Mouse (Mus musculus): ENCODE results near the gene Me3.
"Not testable (repeated sequence)": the region's sequence is repeated elsewhere in the genome, so short reads cannot be mapped to it uniquely, and the experiment has no call there.

Gene Me3

GRCm38 (mm10) chr7:89727615-89728014 is 95.4 kb downstream of the Me3 start:
- intact Hi-C loops (cut with DNase I): no loop called here

GRCm38 (mm10) chr7:89728393-89728792 is 96.2 kb downstream of the Me3 start:
- intact Hi-C loops (cut with DNase I): no loop called here

DNA sequence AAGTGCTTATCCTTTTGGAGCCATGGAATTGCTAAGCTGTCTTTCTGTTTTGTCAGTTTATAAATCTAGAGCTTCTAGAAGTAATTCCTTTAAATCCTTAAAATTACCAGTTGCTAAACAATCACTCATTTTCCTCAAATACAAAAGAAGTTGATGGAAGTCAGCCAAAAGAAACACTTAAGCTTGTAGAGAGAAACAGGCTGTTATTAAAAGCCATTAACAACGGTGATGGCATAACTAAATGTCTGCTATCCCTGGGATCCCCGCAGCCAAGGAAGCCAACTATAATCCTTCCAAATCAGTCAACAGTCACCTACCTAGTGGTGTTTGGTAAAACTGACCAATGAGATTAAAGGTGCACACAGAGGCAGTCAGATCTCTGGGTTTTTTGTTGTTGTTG is 98.3 kb downstream of the Me3 start:
- intact Hi-C loops (cut with DNase I): no loop called here

DNA sequence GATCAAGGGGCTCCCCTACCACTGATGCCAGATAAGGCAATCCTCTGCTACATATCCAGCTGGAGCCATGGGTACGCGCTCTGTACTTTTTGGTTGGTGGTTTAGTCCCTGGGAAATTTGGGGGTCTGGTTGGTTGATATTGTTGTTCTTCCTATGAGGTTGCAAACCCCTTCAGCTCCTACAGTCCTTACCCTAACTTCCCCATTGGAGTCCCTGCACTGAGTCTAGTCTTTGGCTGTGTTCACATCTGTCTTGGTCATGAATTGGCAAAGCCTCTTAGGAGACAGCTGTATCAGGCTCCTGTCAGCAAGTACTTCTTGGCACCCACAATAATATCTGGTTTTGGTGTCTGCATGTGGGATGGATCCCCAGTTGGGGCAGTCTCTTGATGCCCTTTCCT is 98.9 kb downstream of the Me3 start:
- intact Hi-C loops (cut with DNase I): not testable (repeated sequence)

DNA sequence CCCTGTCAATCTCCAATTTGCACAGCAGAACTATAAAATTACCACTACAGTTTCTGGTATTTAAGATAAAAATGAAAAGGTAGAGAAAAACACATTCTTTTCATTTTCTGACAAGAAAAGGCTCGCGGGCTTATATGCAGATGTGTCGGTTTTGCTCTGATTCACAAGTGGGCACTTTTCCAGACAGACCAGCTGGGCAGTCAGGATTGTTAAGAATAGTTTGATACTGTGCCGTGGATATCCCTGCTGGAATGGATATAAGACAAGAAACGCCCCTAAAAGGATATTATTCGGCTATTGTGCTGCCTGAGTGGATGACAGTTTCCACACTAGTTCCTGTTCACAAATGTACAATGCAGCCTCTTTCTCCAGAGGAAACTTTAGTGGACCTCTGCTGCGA is 116.2 kb downstream of the Me3 start:
- intact Hi-C loops (cut with DNase I): no loop called here

GRCm38 (mm10) chr7:89749183-89749582 is 117.0 kb downstream of the Me3 start:
- intact Hi-C loops (cut with DNase I): no loop called here

- intact Hi-C loops (cut with DNase I): no loop called here
Measured at GRCm38 (mm10) chr7:89766678-89767508, 134.7 kb downstream of the Me3 start.

- intact Hi-C loops (cut with DNase I): no loop called here
Measured at GRCm38 (mm10) chr7:89769106-89769896, 137.1 kb downstream of the Me3 start.

DNA sequence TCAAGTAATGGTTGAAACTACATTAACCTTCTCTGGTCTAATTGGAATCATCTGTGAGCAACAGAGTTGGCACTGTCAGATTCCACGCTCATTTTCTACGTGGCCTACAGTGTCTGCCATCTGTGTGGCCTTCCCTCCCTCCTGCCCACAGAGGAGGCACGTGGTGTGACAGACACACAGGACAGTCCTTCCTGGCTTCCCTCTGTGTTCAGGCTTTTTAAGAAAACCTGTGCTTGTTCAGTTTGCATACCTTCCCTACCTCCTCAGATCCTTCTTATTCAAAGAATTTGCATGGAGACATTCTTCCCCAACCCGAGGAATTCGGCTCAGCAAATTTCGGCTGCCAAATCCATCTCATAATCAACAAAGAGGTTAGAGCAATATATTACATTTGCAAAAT is 137.8 kb downstream of the Me3 start:
- intact Hi-C loops (cut with DNase I): no loop called here

GRCm38 (mm10) chr7:89772906-89773305 is 140.7 kb downstream of the Me3 start:
- intact Hi-C loops (cut with DNase I): no loop called here

- intact Hi-C loops (cut with DNase I): no loop called here
Measured at GRCm38 (mm10) chr7:89773352-89773921, 141.2 kb downstream of the Me3 start.

DNA sequence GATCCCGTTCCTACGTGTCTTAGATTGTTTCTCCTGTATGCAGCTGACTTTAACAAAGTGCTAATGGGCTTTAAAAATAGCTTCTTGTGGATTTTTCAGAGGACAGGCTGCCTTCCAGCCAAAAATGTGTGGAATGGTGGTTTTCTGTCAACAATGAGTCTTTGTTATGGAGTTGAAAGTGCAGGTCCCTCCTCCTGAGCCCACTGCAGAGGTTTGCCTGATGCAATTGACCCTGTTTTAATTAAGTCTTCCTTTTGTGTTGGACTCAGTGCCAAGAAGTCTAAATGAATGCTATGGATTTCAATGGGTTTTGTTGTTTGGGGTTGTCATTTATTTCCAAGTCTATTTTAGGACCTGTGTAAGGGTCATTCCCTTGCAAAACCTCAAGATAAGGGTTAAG is 141.7 kb downstream of the Me3 start:
- intact Hi-C loops (cut with DNase I): no loop called here

DNA sequence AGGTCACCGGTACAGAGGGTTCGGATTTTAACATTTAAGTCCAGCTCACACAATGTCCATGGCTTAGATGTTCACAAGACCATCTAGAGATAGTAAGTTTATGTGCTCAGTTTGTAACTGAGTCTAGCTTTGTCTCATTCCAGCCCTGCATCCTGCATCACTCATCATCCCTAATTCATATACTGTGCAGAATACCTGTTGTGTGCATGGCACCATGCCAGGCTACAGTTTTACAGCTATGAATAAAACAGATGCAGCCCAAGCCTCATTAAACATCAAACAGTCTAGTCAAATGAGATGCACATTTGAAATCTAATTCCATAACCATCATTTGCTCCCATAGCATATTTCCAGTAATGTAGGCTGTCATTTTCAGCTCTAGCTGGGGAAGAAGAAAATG is 143.7 kb downstream of the Me3 start:
- intact Hi-C loops (cut with DNase I): no loop called here

- intact Hi-C loops (cut with DNase I): no loop called here
Measured at GRCm38 (mm10) chr7:89781391-89781790, 149.2 kb downstream of the Me3 start.

DNA sequence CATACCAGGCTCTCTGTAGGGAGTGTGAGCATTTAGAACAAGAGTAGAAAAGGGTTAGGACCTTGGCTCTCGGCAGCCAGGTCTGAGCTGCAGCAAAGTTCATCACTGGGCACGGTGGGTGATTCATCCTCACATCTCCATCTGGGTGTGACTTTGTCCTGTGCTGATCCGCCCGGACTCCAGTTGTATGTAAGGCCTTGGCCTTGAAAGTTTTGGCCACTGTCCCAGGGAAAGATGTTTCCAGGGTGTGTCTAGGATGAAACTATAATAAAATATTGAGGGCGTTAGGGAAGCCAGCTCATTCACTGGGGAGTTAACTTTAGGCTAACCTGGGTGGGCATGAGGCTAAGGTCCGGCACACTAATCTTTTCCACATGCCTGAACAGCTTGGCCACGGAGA is 155.5 kb downstream of the Me3 start:
- intact Hi-C loops (cut with DNase I): no loop called here

- intact Hi-C loops (cut with DNase I): no loop called here
Measured at GRCm38 (mm10) chr7:89792576-89792975, 160.4 kb downstream of the Me3 start.

DNA sequence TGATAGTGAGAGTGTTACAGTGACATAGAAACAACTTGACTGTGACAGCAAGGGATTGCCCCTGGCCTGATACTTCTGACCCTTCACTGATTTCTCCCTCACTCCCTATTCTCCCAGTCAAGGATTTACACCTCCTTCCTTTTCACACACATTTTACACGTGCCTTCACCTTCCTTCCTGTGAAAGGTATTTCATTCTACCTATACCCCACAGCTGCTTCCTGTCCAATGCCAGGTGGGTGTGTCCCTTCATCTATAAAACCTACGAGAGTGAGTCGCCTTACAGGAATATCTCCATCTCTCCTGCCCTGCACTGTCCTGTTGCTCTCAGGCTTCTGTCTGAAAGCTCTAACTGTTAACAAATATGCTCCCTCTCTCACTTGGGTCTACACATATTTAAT is 163.2 kb downstream of the Me3 start:
- intact Hi-C loops (cut with DNase I): no loop called here

GRCm38 (mm10) chr7:89796351-89796801 is 164.2 kb downstream of the Me3 start:
- intact Hi-C loops (cut with DNase I): no loop called here

DNA sequence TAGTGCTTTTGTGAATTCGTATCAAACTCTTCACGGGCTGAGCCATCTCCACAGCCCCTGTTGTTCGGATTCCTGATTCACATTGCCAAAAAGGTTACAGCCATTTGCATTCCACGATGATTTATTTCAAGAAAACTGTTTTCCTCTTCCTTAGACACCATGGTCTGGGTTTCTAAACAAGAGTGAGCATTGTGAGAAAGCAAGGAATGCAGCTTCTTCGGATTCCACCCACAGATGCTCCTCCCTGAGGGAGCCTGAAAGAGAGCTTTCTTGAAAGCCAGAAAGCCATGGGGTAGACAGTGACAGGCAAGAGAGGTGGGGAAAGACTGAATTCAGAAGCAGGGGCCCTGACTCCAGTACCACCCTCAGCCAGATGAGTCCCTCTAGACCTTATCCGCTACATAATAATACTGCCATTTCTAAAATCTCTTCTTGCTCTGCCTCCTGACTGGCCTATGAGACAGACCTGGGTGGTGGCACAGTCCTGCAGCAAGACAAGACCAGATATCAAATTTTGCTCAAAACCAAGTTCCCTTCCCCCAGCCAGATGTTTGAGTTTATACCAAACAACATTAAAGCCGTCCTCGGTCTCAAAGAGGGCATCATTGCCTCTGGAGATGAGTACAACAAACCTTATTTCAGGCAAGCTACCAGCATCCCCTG is 166.3 kb downstream of the Me3 start:
- intact Hi-C loops (cut with DNase I): no loop called here

DNA sequence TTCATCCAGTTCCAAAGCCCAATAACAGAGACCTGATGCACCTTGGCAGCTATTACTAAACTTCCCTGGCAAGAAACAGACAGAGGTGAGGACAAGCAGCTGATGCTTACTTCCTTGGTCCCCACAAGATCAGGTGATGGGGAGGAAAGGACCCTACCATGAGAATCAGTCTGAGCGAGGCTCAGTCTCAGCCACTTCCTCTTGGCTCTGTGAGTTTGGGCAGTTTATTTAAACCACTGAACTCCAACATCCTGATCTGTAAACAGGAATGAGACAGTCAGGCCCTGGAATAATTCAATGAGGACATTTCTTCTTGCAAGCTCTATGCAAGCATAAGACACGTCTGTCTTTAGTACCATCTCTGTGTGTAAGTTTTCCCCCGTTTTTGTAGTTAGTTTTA is 170.3 kb downstream of the Me3 start:
- intact Hi-C loops (cut with DNase I): no loop called here

GRCm38 (mm10) chr7:89803966-89804365 is 171.8 kb downstream of the Me3 start:
- intact Hi-C loops (cut with DNase I): no loop called here

- intact Hi-C loops (cut with DNase I): no loop called here
Measured at GRCm38 (mm10) chr7:89809400-89809799, 177.2 kb downstream of the Me3 start.
